Mouse (Mus musculus) hindbrain, embryonic 16.5 days (tissue): ENCODE data around the gene Numb. TPM values are rescaled to one million over a fixed set of nuclear protein-coding genes. Genes with fewer than 3 reads are reported as not detected.

Source experiments
- ATAC-seq: fragments of 200-750 bp; cut with Nextera tagmentation; 2 replicates; pipeline ENCODE4 v1.8.0; 2017; ENCODE audit warnings: moderate TSS enrichment, moderate library complexity
- H3K27ac ChIP-seq: fragments of 300-500 bp; sonication (generic); 2 replicates; pipeline ENCODE4 v1.5.1; 2014; ENCODE audit warnings: low read depth, mild to moderate bottlenecking, control low read depth, low read length, moderate library complexity
- H3K27me3 ChIP-seq: fragments of 300-500 bp; sonication (generic); replicated peaks from 2 replicates; pipeline ENCODE4 v1.6.1; 2014; ENCODE audit warnings: low read length; ENCODE audit not compliant: control insufficient read depth, insufficient read depth
- H3K36me3 ChIP-seq: fragments of 300-500 bp; sonication (generic); 2 replicates; pipeline ENCODE4 v1.6.1; 2014; ENCODE audit warnings: mild to moderate bottlenecking, low read length, moderate library complexity, mixed read lengths; ENCODE audit not compliant: control insufficient read depth, insufficient read depth
- H3K4me1 ChIP-seq: fragments of 300-500 bp; sonication (generic); 2 replicates; pipeline ENCODE4 v1.6.1; 2014; ENCODE audit warnings: low read depth, low read length; ENCODE audit not compliant: control insufficient read depth, insufficient read depth
- H3K4me2 ChIP-seq: fragments of 300-500 bp; sonication (generic); 2 replicates; pipeline ENCODE4 v1.6.1; 2014; ENCODE audit warnings: mild to moderate bottlenecking, low read length, control low read depth, moderate library complexity
- H3K4me3 ChIP-seq: fragments of 300-500 bp; sonication (generic); 2 replicates; pipeline ENCODE4 v1.5.1; 2014; ENCODE audit warnings: mild to moderate bottlenecking, low read length, control low read depth, moderate library complexity
- H3K9ac ChIP-seq: fragments of 300-500 bp; sonication (generic); 2 replicates; pipeline ENCODE4 v1.6.1; 2014; ENCODE audit warnings: low read depth, mild to moderate bottlenecking, control low read depth, low read length, moderate library complexity
- H3K9me3 ChIP-seq: fragments of 300-500 bp; sonication (generic); 2 replicates; pipeline ENCODE4 v1.6.1; 2014; ENCODE audit warnings: mild to moderate bottlenecking, low read length, moderate library complexity; ENCODE audit not compliant: control insufficient read depth
- WGBS: fragments of 180-500 bp; shearing (Covaris S2); extraction: QIAGEN DNeasy Blood & Tissue Kit; methylation state at CpG from one replicate; pipeline ENCODE4 v1.1.7; 2014; 5-methylcytosine and 5-hydroxymethylcytosine counted together
- polyA plus RNA-seq: library from polyadenylated mRNA; unstranded; fragments of >200 nt; fragmentation: Nextera tagmentation; extraction: Ambion mirVana; gene quantifications from 2 replicates; pipeline ENCODE4 v1.2.1, GENCODE M21; 2015

The Numb gene
- polyA plus RNA-seq, 1 experiment from 2014 or later: 15.7 TPM

- Histone ChIP-seq H3K4me2 (no peak overlapping the region), H3K27me3 (no peaks in the 10 kb centered on the region), H3K9ac (no peak overlapping the region), H3K36me3 (peaks cover 25% of the 10 kb centered on the region), H3K4me3 (no peak overlapping the region), H3K27ac (no peak overlapping the region), H3K4me1 (no peaks in the 10 kb centered on the region), H3K9me3 (peaks cover 4% of the 10 kb centered on the region)
- ATAC-seq: peak; percentile 80
- 41% methylated on average over 9 of the region's 9 CpGs for WGBS
Measured at GRCm38 (mm10) chr12:83800943-83801342, 120.8 kb downstream of the Numb start.

- Histone ChIP-seq H3K4me3 (no peak overlapping the region), H3K9me3 (no peaks in the 10 kb centered on the region), H3K9ac (no peak overlapping the region), H3K27ac (no peak overlapping the region), H3K4me2 (no peak overlapping the region), H3K4me1 (no peaks in the 10 kb centered on the region), H3K36me3 (0 out of 2 replicates have a peak, but pooled peaks cover 7% of the 10 kb centered on the region), H3K27me3 (no peaks in the 10 kb centered on the region)
- WGBS: 83% methylated on average over 5 of the region's 5 CpGs
- no peak for ATAC-seq
Measured at GRCm38 (mm10) chr12:83798313-83798712, 123.4 kb downstream of the Numb start.

GRCm38 (mm10) chr12:83795586-83795985, 126.1 kb downstream of the Numb start:
- no peak overlapping the region for H3K4me3 ChIP-seq
- WGBS: 93% methylated on average over 7 of the region's 7 CpGs
- no peak overlapping the region for H3K9ac ChIP-seq
- H3K27me3 ChIP-seq: no peaks in the 10 kb centered on the region
- no peaks in the 10 kb centered on the region for H3K4me1 ChIP-seq
- H3K9me3 ChIP-seq: no peaks in the 10 kb centered on the region
- H3K4me2 ChIP-seq: no peak overlapping the region
- H3K36me3 ChIP-seq: 0 out of 2 replicates have a peak, but pooled peaks cover 7% of the 10 kb centered on the region
- ATAC-seq: no peak
- no peak overlapping the region for H3K27ac ChIP-seq

GRCm38 (mm10) chr12:83795051-83795450, 126.7 kb downstream of the Numb start:
- Histone ChIP-seq H3K36me3 (0 out of 2 replicates have a peak, but pooled peaks cover 7% of the 10 kb centered on the region), H3K9ac (no peak overlapping the region), H3K9me3 (no peaks in the 10 kb centered on the region), H3K27me3 (no peaks in the 10 kb centered on the region), H3K4me3 (no peak overlapping the region), H3K4me1 (no peaks in the 10 kb centered on the region), H3K4me2 (no peak overlapping the region), H3K27ac (no peak overlapping the region)
- no peak for ATAC-seq
- 71% methylated on average over 2 of the region's 2 CpGs for WGBS

- no peaks in the 10 kb centered on the region for H3K9me3 ChIP-seq
- 62% methylated on average over 10 of the region's 10 CpGs for WGBS
- H3K4me2 ChIP-seq: no peak overlapping the region
- H3K4me1 ChIP-seq: no peaks in the 10 kb centered on the region
- H3K4me3 ChIP-seq: no peak overlapping the region
- ATAC-seq: no peak
- H3K36me3 ChIP-seq: 0 out of 2 replicates have a peak, but pooled peaks cover 3% of the 10 kb centered on the region
- no peaks in the 10 kb centered on the region for H3K27me3 ChIP-seq
- H3K27ac ChIP-seq: no peak overlapping the region
- H3K9ac ChIP-seq: no peak overlapping the region
Measured at GRCm38 (mm10) chr12:83792706-83793410, 128.9 kb downstream of the Numb start.

- 0 out of 2 replicates have a peak, but pooled peaks cover under 1% of the 10 kb centered on the region for H3K36me3 ChIP-seq
- 80% methylated on average over 10 of the region's 10 CpGs for WGBS
- H3K27ac ChIP-seq: no peak overlapping the region
- H3K4me1 ChIP-seq: no peaks in the 10 kb centered on the region
- H3K4me3 ChIP-seq: no peak overlapping the region
- peak; percentile 80 for ATAC-seq
- no peaks in the 10 kb centered on the region for H3K27me3 ChIP-seq
- no peaks in the 10 kb centered on the region for H3K9me3 ChIP-seq
- H3K4me2 ChIP-seq: no peak overlapping the region
- H3K9ac ChIP-seq: no peak overlapping the region
Measured at GRCm38 (mm10) chr12:83791737-83792136, 130.0 kb downstream of the Numb start.

GRCm38 (mm10) chr12:83790749-83791148, 131.0 kb downstream of the Numb start:
- Histone ChIP-seq H3K4me3 (no peak overlapping the region), H3K27me3 (no peaks in the 10 kb centered on the region), H3K27ac (no peak overlapping the region), H3K36me3 (no peaks in the 10 kb centered on the region), H3K4me2 (no peak overlapping the region), H3K9me3 (no peaks in the 10 kb centered on the region), H3K9ac (no peak overlapping the region), H3K4me1 (no peaks in the 10 kb centered on the region)
- no peak for ATAC-seq
- WGBS: 81% methylated on average over 4 of the region's 4 CpGs

GRCm38 (mm10) chr12:83789781-83790140, 132.0 kb downstream of the Numb start:
- H3K4me1 ChIP-seq: no peaks in the 10 kb centered on the region
- no peak for ATAC-seq
- H3K4me3 ChIP-seq: no peak overlapping the region
- H3K27me3 ChIP-seq: no peaks in the 10 kb centered on the region
- WGBS: 51% methylated on average over 4 of the region's 4 CpGs
- no peaks in the 10 kb centered on the region for H3K36me3 ChIP-seq
- no peak overlapping the region for H3K9ac ChIP-seq
- no peak overlapping the region for H3K4me2 ChIP-seq
- H3K27ac ChIP-seq: no peak overlapping the region
- H3K9me3 ChIP-seq: no peaks in the 10 kb centered on the region

GRCm38 (mm10) chr12:83789051-83789780, 132.5 kb downstream of the Numb start:
- H3K4me3 ChIP-seq: no peak overlapping the region
- no peak overlapping the region for H3K9ac ChIP-seq
- no peaks in the 10 kb centered on the region for H3K9me3 ChIP-seq
- no peaks in the 10 kb centered on the region for H3K4me1 ChIP-seq
- 85% methylated on average over 17 of the region's 17 CpGs for WGBS
- no peaks in the 10 kb centered on the region for H3K36me3 ChIP-seq
- ATAC-seq: no peak
- no peak overlapping the region for H3K4me2 ChIP-seq
- H3K27ac ChIP-seq: 0 out of 2 replicates have a peak overlapping the region, but pooled peaks have one; percentile 23
- no peaks in the 10 kb centered on the region for H3K27me3 ChIP-seq
